Mouse (Mus musculus) small intestine, adult 2 months (tissue): Measurements from ENCODE around the gene Zfp940.

ENCODE experiments used
- CTCF ChIP-seq: fragments of 200-500 bp; IDR thresholded peaks from 2 replicates; pipeline ENCODE4 v1.5.1; 2012; ENCODE audit warnings: low read depth, mild to moderate bottlenecking, control low read depth, inconsistent platforms, low read length, moderate library complexity, mixed read lengths; ENCODE audit not compliant: insufficient replicate concordance, insufficient read length; ENCODE audit errors: extremely low read depth
- POLR2A ChIP-seq: fragments of 200-500 bp; IDR thresholded peaks from 2 replicates; pipeline ENCODE4 v1.6.1; 2012; ENCODE audit warnings: low read depth, mild to moderate bottlenecking, control low read depth, inconsistent platforms, low read length, moderate library complexity

DNA sequence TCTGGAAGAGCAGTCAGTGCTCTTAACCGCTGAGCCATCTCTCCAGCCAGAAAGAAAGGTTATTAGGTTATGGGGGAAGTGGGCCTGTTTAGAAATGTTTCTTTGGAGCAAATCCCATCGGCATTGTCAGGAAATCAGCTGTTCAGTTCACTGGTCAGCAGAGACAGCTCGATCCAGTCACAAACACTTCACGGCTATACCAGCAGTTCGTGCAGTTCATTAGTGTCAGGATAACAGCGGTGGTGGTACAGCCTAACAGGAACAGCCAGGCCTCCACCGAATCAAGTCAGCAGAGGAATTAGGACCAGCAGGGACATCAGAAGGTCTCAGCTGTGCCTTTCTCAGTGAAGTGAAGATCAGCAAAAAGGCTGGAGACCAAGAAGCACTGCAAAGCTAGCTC, 27.4 kb upstream of the Zfp940 start:
- TF ChIP-seq CTCF (no peak), POLR2A (no peak)
